Mouse (Mus musculus): ENCODE results near the gene Gna14. TPM values are rescaled to one million over a fixed set of nuclear protein-coding genes. Genes with fewer than 3 reads are reported as not detected.
A peak's percentile ranks its signal among the peaks of the same experiment; 100 is the strongest.

Gna14 gene
- polyA plus RNA-seq, 1 experiment, result 0.94 TPM

GRCm38 (mm10) chr19:16526302-16526880, 90.8 kb downstream of the Gna14 start:
- Histone ChIP-seq H3K4me1 (ENCODE audit: control insufficient read depth, insufficient read depth, low read length) (peaks cover 5% of the 10 kb centered on the region), H3K27me3 (ENCODE audit: control insufficient read depth, insufficient read depth, low read length, poor library complexity, severe bottlenecking) (no peaks in the 10 kb centered on the region), H3K9me3 (replicated peaks; ENCODE audit: control insufficient read depth, insufficient read depth, low read length, poor library complexity, severe bottlenecking) (no peaks in the 10 kb centered on the region), H3K36me3 (ENCODE audit: control insufficient read depth, insufficient read depth, low read length, poor library complexity, severe bottlenecking) (no peaks in the 10 kb centered on the region), H3K4me3 (ENCODE audit: low read depth, low read length) (no peak overlapping the region), H3K27ac (ENCODE audit: insufficient read depth, low read length) (no peak overlapping the region), H3K9ac (ENCODE audit: low read depth, poor library complexity, severe bottlenecking) (no peak overlapping the region)
- TF ChIP-seq EP300 (IDR thresholded peaks at IDR 0.05; ENCODE audit: insufficient read depth, low read depth, low read length) (no peak), POLR2A (IDR thresholded peaks at IDR 0.05; ENCODE audit: insufficient read depth, low read length) (no peak), CTCF (IDR thresholded peaks at IDR 0.05; ENCODE audit: low read depth, low read length) (no peak)

- Histone ChIP-seq H3K9ac (ENCODE audit: low read depth, poor library complexity, severe bottlenecking) (no peak overlapping the region), H3K4me1 (ENCODE audit: control insufficient read depth, insufficient read depth, low read length) (peaks cover 5% of the 10 kb centered on the region), H3K9me3 (replicated peaks; ENCODE audit: control insufficient read depth, insufficient read depth, low read length, poor library complexity, severe bottlenecking) (no peaks in the 10 kb centered on the region), H3K36me3 (ENCODE audit: control insufficient read depth, insufficient read depth, low read length, poor library complexity, severe bottlenecking) (no peaks in the 10 kb centered on the region), H3K27ac (ENCODE audit: insufficient read depth, low read length) (no peak overlapping the region), H3K27me3 (ENCODE audit: control insufficient read depth, insufficient read depth, low read length, poor library complexity, severe bottlenecking) (no peaks in the 10 kb centered on the region), H3K4me3 (ENCODE audit: low read depth, low read length) (no peak overlapping the region)
- TF ChIP-seq POLR2A (IDR thresholded peaks at IDR 0.05; ENCODE audit: insufficient read depth, low read length) (no peak), CTCF (IDR thresholded peaks at IDR 0.05; ENCODE audit: low read depth, low read length) (no peak), EP300 (IDR thresholded peaks at IDR 0.05; ENCODE audit: insufficient read depth, low read depth, low read length) (no peak)
Measured at GRCm38 (mm10) chr19:16527031-16527430, 91.5 kb downstream of the Gna14 start.

GRCm38 (mm10) chr19:16528225-16528828, 92.8 kb downstream of the Gna14 start:
- Histone ChIP-seq H3K27me3 (ENCODE audit: control insufficient read depth, insufficient read depth, low read length, poor library complexity, severe bottlenecking) (no peaks in the 10 kb centered on the region), H3K9me3 (replicated peaks; ENCODE audit: control insufficient read depth, insufficient read depth, low read length, poor library complexity, severe bottlenecking) (no peaks in the 10 kb centered on the region), H3K9ac (ENCODE audit: low read depth, poor library complexity, severe bottlenecking) (no peak overlapping the region), H3K4me3 (ENCODE audit: low read depth, low read length) (no peak overlapping the region), H3K4me1 (ENCODE audit: control insufficient read depth, insufficient read depth, low read length) (peaks cover 5% of the 10 kb centered on the region), H3K27ac (ENCODE audit: insufficient read depth, low read length) (no peak overlapping the region), H3K36me3 (ENCODE audit: control insufficient read depth, insufficient read depth, low read length, poor library complexity, severe bottlenecking) (no peaks in the 10 kb centered on the region)
- TF ChIP-seq CTCF (IDR thresholded peaks at IDR 0.05; ENCODE audit: low read depth, low read length) (no peak), POLR2A (IDR thresholded peaks at IDR 0.05; ENCODE audit: insufficient read depth, low read length) (no peak), EP300 (IDR thresholded peaks at IDR 0.05; ENCODE audit: insufficient read depth, low read depth, low read length) (no peak)

- H3K4me3 ChIP-seq (ENCODE audit: low read depth, low read length), result no peak overlapping the region
- no peak overlapping the region for H3K9ac ChIP-seq (ENCODE audit: low read depth, poor library complexity, severe bottlenecking)
- H3K27ac ChIP-seq (ENCODE audit: insufficient read depth, low read length), result no peak overlapping the region
- no peaks in the 10 kb centered on the region; the same call in 1 of the 2 replicates for H3K27me3 ChIP-seq (ENCODE audit: control insufficient read depth, insufficient read depth, low read length, poor library complexity, severe bottlenecking)
- H3K9me3 ChIP-seq (replicated peaks; ENCODE audit: control insufficient read depth, insufficient read depth, low read length, poor library complexity, severe bottlenecking), result no peaks in the 10 kb centered on the region
- H3K36me3 ChIP-seq (ENCODE audit: control insufficient read depth, insufficient read depth, low read length, poor library complexity, severe bottlenecking), result no peaks in the 10 kb centered on the region
- TF ChIP-seq EP300 (IDR thresholded peaks at IDR 0.05; ENCODE audit: insufficient read depth, low read depth, low read length), result 0 out of 2 replicates have a peak, but pooled peaks have one; percentile 23
- TF ChIP-seq POLR2A (IDR thresholded peaks at IDR 0.05; ENCODE audit: insufficient read depth, low read length), result no peak
- TF ChIP-seq CTCF (IDR thresholded peaks at IDR 0.05; ENCODE audit: low read depth, low read length), result peak; percentile 81
- peaks cover 5% of the 10 kb centered on the region for H3K4me1 ChIP-seq (ENCODE audit: control insufficient read depth, insufficient read depth, low read length)
Measured at GRCm38 (mm10) chr19:16529293-16529920, 93.8 kb downstream of the Gna14 start.

GRCm38 (mm10) chr19:16529999-16530398, 94.4 kb downstream of the Gna14 start:
- Histone ChIP-seq H3K9ac (ENCODE audit: low read depth, poor library complexity, severe bottlenecking) (no peak overlapping the region), H3K36me3 (ENCODE audit: control insufficient read depth, insufficient read depth, low read length, poor library complexity, severe bottlenecking) (no peaks in the 10 kb centered on the region), H3K27ac (ENCODE audit: insufficient read depth, low read length) (no peak overlapping the region), H3K4me3 (ENCODE audit: low read depth, low read length) (no peak overlapping the region), H3K27me3 (ENCODE audit: control insufficient read depth, insufficient read depth, low read length, poor library complexity, severe bottlenecking) (no peaks in the 10 kb centered on the region; the same call in 1 of the 2 replicates), H3K4me1 (ENCODE audit: control insufficient read depth, insufficient read depth, low read length) (peaks cover 5% of the 10 kb centered on the region), H3K9me3 (replicated peaks; ENCODE audit: control insufficient read depth, insufficient read depth, low read length, poor library complexity, severe bottlenecking) (no peaks in the 10 kb centered on the region)
- TF ChIP-seq CTCF (IDR thresholded peaks at IDR 0.05; ENCODE audit: low read depth, low read length) (no peak), EP300 (IDR thresholded peaks at IDR 0.05; ENCODE audit: insufficient read depth, low read depth, low read length) (no peak), POLR2A (IDR thresholded peaks at IDR 0.05; ENCODE audit: insufficient read depth, low read length) (no peak)

- Histone ChIP-seq H3K4me1 (ENCODE audit: control insufficient read depth, insufficient read depth, low read length) (no peaks in the 10 kb centered on the region), H3K9me3 (replicated peaks; ENCODE audit: control insufficient read depth, insufficient read depth, low read length, poor library complexity, severe bottlenecking) (no peaks in the 10 kb centered on the region), H3K36me3 (ENCODE audit: control insufficient read depth, insufficient read depth, low read length, poor library complexity, severe bottlenecking) (no peaks in the 10 kb centered on the region), H3K27ac (ENCODE audit: insufficient read depth, low read length) (no peak overlapping the region), H3K4me3 (ENCODE audit: low read depth, low read length) (no peak overlapping the region), H3K9ac (ENCODE audit: low read depth, poor library complexity, severe bottlenecking) (no peak overlapping the region), H3K27me3 (ENCODE audit: control insufficient read depth, insufficient read depth, low read length, poor library complexity, severe bottlenecking) (no peaks in the 10 kb centered on the region; the same call in 1 of the 2 replicates)
- no peak for TF ChIP-seq POLR2A (IDR thresholded peaks at IDR 0.05; ENCODE audit: insufficient read depth, low read length)
- no peak for TF ChIP-seq CTCF (IDR thresholded peaks at IDR 0.05; ENCODE audit: low read depth, low read length)
- TF ChIP-seq EP300 (IDR thresholded peaks at IDR 0.05; ENCODE audit: insufficient read depth, low read depth, low read length), result no peak
Measured at GRCm38 (mm10) chr19:16534311-16534710, 98.7 kb downstream of the Gna14 start.
